Mouse (Mus musculus): ENCODE measurements around the gene Pif1. TPM values are rescaled to one million over a fixed set of nuclear protein-coding genes. Genes with fewer than 3 reads are reported as not detected.

Gene Pif1
- total and polyA plus RNA-seq, 3 experiments = 11.2 to 14.5 (median 12.2) TPM

GRCm38 (mm10) chr9:65574513-65575392 is 12.2 kb upstream of the Pif1 start:
- Histone ChIP-seq H3K9ac (ENCODE audit: insufficient read depth, low read depth) (peak overlapping the region; percentile 72; the same call in 1 of the 2 replicates), H3K36me3 (replicated peaks in 1 of 2; ENCODE audit: control insufficient read depth in 1 of 2, insufficient read depth in 1 of 2, low read length in 1 of 2) (peaks cover 23 to 35% of the 10 kb centered on the region in 2 experiments), H3K27ac (ENCODE audit: insufficient read depth, low read depth) (peak overlapping the region; percentile 96)

More at GRCm38 (mm10) chr9:65574513-65575392, 12.2 kb upstream of the Pif1 start:
- in situ Hi-C loops (cut with MboI; ENCODE audit: low pct_ligation_motif_present, low pct_unique_long_range_greater_than_20kb, low sequenced_read_pairs) = loop anchor here (5.0 kb wide), 1 partner anchor 37 kb away; no protein-coding TSS in a partner anchor
- Histone ChIP-seq H3K4me1 (ENCODE audit: control insufficient read depth in 1 of 2, insufficient read depth in 2 of 2) (peaks cover 25 to 69% of the 10 kb centered on the region in 2 experiments), H3K79me2 (replicated peaks; ENCODE audit: control insufficient read depth, extremely low read depth, insufficient read depth, poor library complexity, severe bottlenecking) (peaks cover 53% of the 10 kb centered on the region), H3K4me3 (replicated peaks in 1 of 3; ENCODE audit: low read depth in 2 of 3, low read length in 2 of 3, poor library complexity in 1 of 3) (peak overlapping the region; percentile 36 to 51 (median 49)), H3K27me3 (replicated peaks) (no peaks in the 10 kb centered on the region), H3K9me3 (replicated peaks; ENCODE audit: low read length) (no peaks in the 10 kb centered on the region), H3K4me2 (ENCODE audit: insufficient read depth, low read depth, poor library complexity, severe bottlenecking) (peak overlapping the region; percentile 75)
- dilution Hi-C loops (cut with MboI; ENCODE audit: extremely low pct_ligation_motif_present, extremely low pct_unique_long_range_greater_than_20kb, low sequenced_read_pairs) = no loop called here
- DNase-seq (ENCODE audit: extremely low read depth) = peak; percentile 93
- TF ChIP-seq ZKSCAN1 (IDR thresholded peaks at IDR 0.05; ENCODE audit: borderline replicate concordance, low read depth, low read length) (no peak), CHD1 (IDR thresholded peaks at IDR 0.05; ENCODE audit: low read depth, low read length) (peak; percentile 95), POLR2AphosphoS2 (IDR thresholded peaks at IDR 0.05; ENCODE audit: low read depth, low read length) (no peak), TBP (conservative IDR thresholded peaks at IDR 0.05; ENCODE audit: low read depth, low read length) (peak; percentile 55), SMC3 (IDR thresholded peaks at IDR 0.05; ENCODE audit: low read depth, low read length) (no peak), IRF4 (IDR thresholded peaks at IDR 0.05; ENCODE audit: low read depth, low read length) (peak; percentile 90), RAD21 (IDR thresholded peaks at IDR 0.05; ENCODE audit: low read depth, low read length) (no peak), MXI1 (IDR thresholded peaks at IDR 0.05; ENCODE audit: low read depth, low read length) (peak; percentile 90), TCF12 (IDR thresholded peaks at IDR 0.05; ENCODE audit: low read depth, low read length) (peak; percentile 96), ZNF384 (IDR thresholded peaks at IDR 0.05; ENCODE audit: low read depth, low read length) (peak; percentile 69), USF1 (IDR thresholded peaks at IDR 0.05; ENCODE audit: low read depth, low read length) (no peak), BHLHE40 (IDR thresholded peaks at IDR 0.05; ENCODE audit: low read depth, low read length) (peak; percentile 98), NELFE (IDR thresholded peaks at IDR 0.05; ENCODE audit: low read depth, low read length) (peak; percentile 51), ZC3H11A (IDR thresholded peaks at IDR 0.05; ENCODE audit: low read depth, low read length) (no peak), NRF1 (IDR thresholded peaks at IDR 0.05; ENCODE audit: low read depth, low read length) (no peak), CTCF (conservative IDR thresholded peaks at IDR 0.05 in 1 of 2, IDR thresholded peaks at IDR 0.05 in 1 of 2; ENCODE audit: low read depth in 2 of 2, low read length in 2 of 2) (no peak), ZMIZ1 (IDR thresholded peaks at IDR 0.05; ENCODE audit: low read depth, low read length) (no peak), UBTF (IDR thresholded peaks at IDR 0.05; ENCODE audit: low read depth, low read length) (no peak), GABPA (IDR thresholded peaks at IDR 0.05; ENCODE audit: insufficient replicate concordance, low read depth, low read length) (no peak), JUN (IDR thresholded peaks at IDR 0.05; ENCODE audit: insufficient read depth, low read depth, low read length) (peak; percentile 58), PAX5 (IDR thresholded peaks at IDR 0.05; ENCODE audit: low read length) (no peak), USF2 (conservative IDR thresholded peaks at IDR 0.05; ENCODE audit: low read depth, low read length) (no peak), EP300 (IDR thresholded peaks at IDR 0.05; ENCODE audit: low read length) (peak; percentile 92), SIN3A (IDR thresholded peaks at IDR 0.05; ENCODE audit: low read length) (peak; percentile 89), MEF2A (IDR thresholded peaks at IDR 0.05; ENCODE audit: borderline replicate concordance, low read depth, low read length) (peak; percentile 95), MYC (IDR thresholded peaks at IDR 0.05; ENCODE audit: low read depth, low read length) (peak; percentile 78), JUND (conservative IDR thresholded peaks at IDR 0.05; ENCODE audit: low read depth, low read length) (no peak; the same call in 1 of the 2 replicates), E2F4 (IDR thresholded peaks at IDR 0.05; ENCODE audit: insufficient replicate concordance, low read depth, low read length) (no peak), ELF1 (IDR thresholded peaks at IDR 0.05; ENCODE audit: low read depth, low read length) (0 out of 2 replicates have a peak, but pooled peaks have one; percentile 33), POLR2A (IDR thresholded peaks at IDR 0.05; ENCODE audit: low read depth, low read length) (no peak), MAX (IDR thresholded peaks at IDR 0.05; ENCODE audit: low read length) (peak; percentile 61; the same call in 1 of the 2 replicates), HCFC1 (IDR thresholded peaks at IDR 0.05; ENCODE audit: low read depth, low read length) (peak; percentile 17; the same call in 1 of the 2 replicates), RCOR1 (conservative IDR thresholded peaks at IDR 0.05; ENCODE audit: low read depth, low read length) (peak; percentile 94), MAFK (IDR thresholded peaks at IDR 0.05; ENCODE audit: insufficient replicate concordance, low read length) (0 out of 2 replicates have a peak, but pooled peaks have one; percentile 71), ETS1 (conservative IDR thresholded peaks at IDR 0.05; ENCODE audit: low read depth, low read length) (peak; percentile 95), MAZ (IDR thresholded peaks at IDR 0.05; ENCODE audit: low read depth, low read length) (peak; percentile 78), CHD2 (IDR thresholded peaks at IDR 0.05; ENCODE audit: low read length) (peak; percentile 62), KAT2A (IDR thresholded peaks at IDR 0.05; ENCODE audit: insufficient replicate concordance, low read length) (0 out of 2 replicates have a peak, but pooled peaks have one; percentile 63)
